Mouse (Mus musculus): ENCODE measurements around the gene Atp1a1. TPM values are rescaled to one million over a fixed set of nuclear protein-coding genes. Genes with fewer than 3 reads are reported as not detected.
A peak's percentile ranks its signal among the peaks of the same experiment; 100 is the strongest.

Atp1a1 gene
- polyA plus RNA-seq, 1 experiment from 2014 or later = 51.5 TPM

DNA sequence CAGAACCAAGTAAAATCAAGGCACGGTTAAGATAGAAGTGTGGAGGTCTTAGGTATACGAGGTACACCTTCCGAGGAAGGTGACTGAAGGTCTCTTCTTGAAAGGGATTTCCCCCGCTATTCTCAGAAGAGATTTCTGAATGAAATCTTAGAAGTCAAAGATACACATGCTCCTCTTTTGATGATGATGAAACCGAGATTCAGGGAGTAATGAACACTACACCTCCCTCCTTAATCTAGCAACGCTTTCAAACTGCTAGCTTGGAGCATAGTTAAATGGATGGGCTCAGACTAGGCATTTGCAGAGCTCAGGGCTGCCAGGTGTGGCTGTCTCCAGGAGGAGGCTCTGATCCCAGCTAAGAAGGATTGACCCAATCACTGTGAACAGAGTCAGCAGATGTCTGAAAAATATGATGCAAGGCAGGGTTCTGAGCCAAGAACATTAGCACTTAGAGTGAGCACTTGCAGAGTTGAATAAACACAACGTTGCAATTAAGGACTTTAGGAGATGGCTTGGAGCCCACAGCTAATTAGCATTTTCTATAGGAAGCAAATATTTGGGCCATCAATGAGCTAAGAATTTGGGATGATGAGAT lies 2.5 kb upstream of the Atp1a1 start:
- Histone ChIP-seq H3K4me2 (no peak overlapping the region), H3K27ac (no peak overlapping the region), H3K4me3 (replicated peaks) (no peak overlapping the region), H3K27me3 (peaks cover 11% of the 10 kb centered on the region; the same call in 1 of the 2 replicates), H3K9me3 (no peaks in the 10 kb centered on the region), H3K9ac (no peak overlapping the region), H3K4me1 (peaks cover 30% of the 10 kb centered on the region), H3K36me3 (replicated peaks) (no peaks in the 10 kb centered on the region)
- ATAC-seq (ENCODE audit: low FRiP score) = no peak
- 67% methylated on average over 7 of the region's 7 CpGs for WGBS

DNA sequence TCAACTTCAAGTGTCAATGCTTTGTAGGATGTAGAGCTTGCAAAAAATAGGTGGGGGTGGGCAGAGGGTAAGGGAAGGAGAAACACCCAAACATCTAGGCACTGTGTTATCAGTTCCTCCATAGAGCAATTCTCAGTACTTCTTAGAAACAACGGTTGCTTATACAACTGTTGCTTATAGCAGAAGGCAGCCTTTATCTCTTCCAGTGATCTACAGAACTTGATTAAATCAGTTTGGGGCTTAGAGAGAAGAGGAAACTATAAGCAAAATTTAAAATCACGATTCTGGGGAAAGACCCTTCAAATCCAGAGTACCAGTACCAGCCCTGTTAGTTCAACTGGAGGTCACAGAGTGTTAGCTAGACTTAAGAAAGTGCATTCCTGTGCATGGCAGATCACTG lies 1.2 kb upstream of the Atp1a1 start:
- H3K27me3 ChIP-seq = peaks cover 11% of the 10 kb centered on the region; the same call in 1 of the 2 replicates
- no peaks in the 10 kb centered on the region for H3K9me3 ChIP-seq
- WGBS = 75% methylated on average over 2 of the region's 2 CpGs
- no peak for ATAC-seq (ENCODE audit: low FRiP score)
- no peak overlapping the region for H3K4me3 ChIP-seq (replicated peaks)
- no peak overlapping the region for H3K27ac ChIP-seq
- peaks cover 36% of the 10 kb centered on the region for H3K4me1 ChIP-seq
- H3K36me3 ChIP-seq (replicated peaks) = no peaks in the 10 kb centered on the region
- H3K4me2 ChIP-seq = no peak overlapping the region
- no peak overlapping the region for H3K9ac ChIP-seq

DNA sequence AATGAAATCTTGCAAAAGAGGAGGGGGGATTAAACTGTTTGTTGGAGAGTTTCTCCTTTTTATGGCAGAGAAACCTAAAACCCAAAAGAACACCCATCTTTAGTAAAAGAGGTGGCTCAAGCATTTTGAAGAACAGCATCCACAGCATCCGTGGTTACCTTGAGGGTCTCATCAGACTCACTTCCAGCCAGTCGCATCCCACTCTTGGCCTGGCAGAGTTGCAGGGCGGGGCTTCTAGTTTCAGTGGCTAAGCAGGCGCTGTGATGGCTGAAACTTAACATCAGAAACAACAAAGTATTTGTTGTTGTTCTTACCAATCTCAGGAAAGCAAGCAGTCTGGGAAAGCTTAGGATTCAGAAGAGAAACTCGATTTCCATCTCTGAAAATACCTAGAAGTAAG lies 807 bp upstream of the Atp1a1 start:
- ATAC-seq (ENCODE audit: low FRiP score) = no peak
- Histone ChIP-seq H3K4me1 (peaks cover 41% of the 10 kb centered on the region), H3K9ac (peak overlapping the region; percentile 94; the same call in 1 of the 2 replicates), H3K27ac (0 out of 2 replicates have a peak overlapping the region, but pooled peaks have one; percentile 94), H3K36me3 (replicated peaks) (no peaks in the 10 kb centered on the region), H3K4me3 (replicated peaks) (peak overlapping the region; percentile 82), H3K4me2 (peak overlapping the region; percentile 78), H3K9me3 (no peaks in the 10 kb centered on the region), H3K27me3 (peaks cover 11% of the 10 kb centered on the region; the same call in 1 of the 2 replicates)
- 16% methylated on average over 5 of the region's 5 CpGs for WGBS

DNA sequence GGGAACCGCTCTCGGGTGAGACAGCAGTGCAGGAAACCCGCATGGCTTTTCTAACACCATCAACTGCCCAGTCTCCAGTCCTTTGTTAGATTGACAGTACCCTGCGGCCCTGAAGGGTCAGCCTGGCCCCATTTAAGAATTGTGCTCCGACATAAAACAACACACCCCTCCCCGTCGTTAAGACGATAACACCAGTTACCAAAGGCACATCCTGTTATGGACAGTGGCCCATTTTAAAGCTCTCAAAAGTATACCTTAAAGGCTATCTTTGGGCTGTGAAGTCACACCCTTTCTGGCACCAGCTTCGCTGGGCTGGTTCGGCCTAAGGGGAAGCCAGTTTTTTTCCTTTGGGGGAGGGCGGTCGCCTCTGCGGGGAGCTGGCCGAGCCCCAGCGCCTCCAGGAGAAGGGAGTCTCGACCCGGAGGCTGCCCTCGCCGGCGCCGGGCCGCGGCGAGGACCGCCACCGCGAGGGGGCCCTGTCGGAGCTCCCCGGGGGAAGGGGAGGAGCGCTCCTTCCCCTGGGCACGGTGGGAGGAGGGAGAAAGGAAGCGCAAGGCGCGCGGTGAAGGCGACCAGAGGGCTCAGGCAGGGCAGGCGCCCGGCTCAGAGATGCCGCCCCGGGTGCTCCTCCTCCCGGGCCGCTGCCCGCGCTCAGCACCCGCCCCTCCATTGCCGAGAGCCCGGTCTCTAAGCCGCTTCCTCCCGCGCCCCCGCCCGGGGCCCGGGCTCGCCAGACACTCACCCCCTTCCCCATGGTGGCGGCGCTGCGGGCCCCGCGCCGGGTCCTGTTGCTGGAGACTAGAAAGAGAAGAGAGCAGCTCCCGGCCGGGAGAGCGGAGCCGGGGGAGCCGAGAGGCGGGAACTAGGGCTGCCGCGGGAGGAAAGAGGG lies 579 bp downstream of the Atp1a1 start:
- Histone ChIP-seq H3K27me3 (peaks cover 11% of the 10 kb centered on the region; the same call in 1 of the 2 replicates), H3K4me3 (replicated peaks) (peak overlapping the region; percentile 82), H3K4me2 (peak overlapping the region; percentile 78), H3K9me3 (no peaks in the 10 kb centered on the region), H3K4me1 (peaks cover 54% of the 10 kb centered on the region), H3K27ac (peak overlapping the region; percentile 94), H3K36me3 (replicated peaks) (no peaks in the 10 kb centered on the region), H3K9ac (peak overlapping the region; percentile 94)
- peak; percentile 84 for ATAC-seq (ENCODE audit: low FRiP score)
- whole genome bisulfite sequencing = under 1% methylated on average over 51 of the region's 68 CpGs

DNA sequence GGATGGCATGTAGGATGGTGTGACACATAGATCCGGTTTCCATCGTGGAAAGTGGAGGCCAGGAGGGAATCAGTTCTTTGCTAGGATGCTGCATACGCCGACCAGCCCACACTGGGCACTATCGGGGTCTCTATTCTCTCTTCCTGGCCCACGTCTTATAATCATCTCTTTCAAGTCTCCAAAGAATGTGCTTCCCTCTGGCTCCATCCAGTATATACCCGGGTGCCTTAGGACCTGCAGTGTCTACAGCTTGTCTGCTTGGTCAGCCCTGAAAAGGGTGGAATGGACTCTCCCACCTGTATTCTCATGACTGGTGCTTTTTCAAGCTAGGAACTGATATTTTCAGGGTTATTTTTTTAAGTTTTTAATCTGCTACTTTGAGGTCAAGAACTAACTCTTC lies 1.3 kb downstream of the Atp1a1 start:
- Histone ChIP-seq H3K4me3 (replicated peaks) (peak overlapping the region; percentile 82), H3K9me3 (no peaks in the 10 kb centered on the region), H3K36me3 (replicated peaks) (no peaks in the 10 kb centered on the region), H3K4me1 (peaks cover 62% of the 10 kb centered on the region), H3K9ac (peak overlapping the region; percentile 94), H3K4me2 (peak overlapping the region; percentile 78), H3K27me3 (peaks cover 11% of the 10 kb centered on the region; the same call in 1 of the 2 replicates), H3K27ac (0 out of 2 replicates have a peak overlapping the region, but pooled peaks have one; percentile 94)
- 26% methylated on average over 7 of the region's 7 CpGs for WGBS
- ATAC-seq (ENCODE audit: low FRiP score) = no peak

DNA sequence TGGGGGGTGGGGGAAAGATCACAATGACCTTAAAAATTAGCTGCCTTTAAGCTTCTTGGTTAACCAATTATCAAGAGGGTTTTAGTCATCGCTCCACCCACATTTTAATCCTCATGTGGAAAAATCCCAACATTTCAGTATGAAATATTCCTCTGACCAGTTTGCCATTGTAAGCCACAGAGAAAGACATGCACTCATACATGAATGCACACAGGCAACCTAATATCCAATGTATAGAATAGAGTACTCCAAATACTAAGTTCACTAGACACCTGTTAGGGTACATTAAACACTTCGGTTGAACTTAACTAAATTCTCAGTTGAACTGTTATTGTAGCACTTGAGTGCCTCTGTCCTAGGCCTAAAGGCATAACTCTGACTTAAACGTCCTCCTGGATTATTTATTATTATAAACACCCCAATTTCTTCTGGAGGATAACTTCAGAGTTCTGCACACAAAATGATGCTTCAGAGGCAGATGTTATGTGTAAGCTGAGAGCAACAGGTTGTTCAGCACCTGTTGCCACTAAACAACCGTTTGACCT lies 1.9 kb downstream of the Atp1a1 start:
- H3K4me2 ChIP-seq = peak overlapping the region; percentile 78
- no peaks in the 10 kb centered on the region for H3K9me3 ChIP-seq
- H3K9ac ChIP-seq = peak overlapping the region; percentile 94; the same call in 1 of the 2 replicates
- H3K36me3 ChIP-seq (replicated peaks) = no peaks in the 10 kb centered on the region
- no peak overlapping the region for H3K27ac ChIP-seq
- ATAC-seq (ENCODE audit: low FRiP score) = no peak
- H3K4me3 ChIP-seq (replicated peaks) = peak overlapping the region; percentile 82; the same call in 1 of the 2 replicates
- 73% methylated on average over 4 of the region's 4 CpGs for WGBS
- H3K4me1 ChIP-seq = peaks cover 68% of the 10 kb centered on the region
- peaks cover 11% of the 10 kb centered on the region; the same call in 1 of the 2 replicates for H3K27me3 ChIP-seq

DNA sequence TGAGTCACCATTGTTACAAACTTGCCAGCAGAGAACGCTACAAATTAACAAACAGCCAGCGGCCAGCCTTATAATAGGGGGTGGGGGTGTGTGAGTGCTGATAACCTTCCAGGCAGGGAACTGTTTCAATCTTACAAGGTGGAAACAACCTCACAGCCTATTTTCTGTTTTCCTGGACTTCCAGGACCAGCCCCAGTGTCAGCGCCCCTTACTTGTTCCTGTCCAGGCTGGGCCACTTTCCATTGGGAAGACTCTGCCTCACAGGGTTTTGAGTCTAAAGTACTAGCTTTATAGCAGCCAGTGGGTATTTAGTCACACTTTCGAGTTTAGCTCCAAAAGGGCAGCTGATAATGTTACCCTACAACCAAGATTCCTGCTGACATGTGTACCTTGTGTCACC lies 2.8 kb downstream of the Atp1a1 start:
- no peak for ATAC-seq (ENCODE audit: low FRiP score)
- Histone ChIP-seq H3K27me3 (peaks cover 11% of the 10 kb centered on the region; the same call in 1 of the 2 replicates), H3K36me3 (replicated peaks) (no peaks in the 10 kb centered on the region), H3K27ac (no peak overlapping the region), H3K4me1 (peaks cover 75% of the 10 kb centered on the region), H3K4me2 (peak overlapping the region; percentile 23), H3K4me3 (replicated peaks) (no peak overlapping the region), H3K9me3 (no peaks in the 10 kb centered on the region), H3K9ac (no peak overlapping the region)
- 40% methylated on average over 4 of the region's 4 CpGs for WGBS

DNA sequence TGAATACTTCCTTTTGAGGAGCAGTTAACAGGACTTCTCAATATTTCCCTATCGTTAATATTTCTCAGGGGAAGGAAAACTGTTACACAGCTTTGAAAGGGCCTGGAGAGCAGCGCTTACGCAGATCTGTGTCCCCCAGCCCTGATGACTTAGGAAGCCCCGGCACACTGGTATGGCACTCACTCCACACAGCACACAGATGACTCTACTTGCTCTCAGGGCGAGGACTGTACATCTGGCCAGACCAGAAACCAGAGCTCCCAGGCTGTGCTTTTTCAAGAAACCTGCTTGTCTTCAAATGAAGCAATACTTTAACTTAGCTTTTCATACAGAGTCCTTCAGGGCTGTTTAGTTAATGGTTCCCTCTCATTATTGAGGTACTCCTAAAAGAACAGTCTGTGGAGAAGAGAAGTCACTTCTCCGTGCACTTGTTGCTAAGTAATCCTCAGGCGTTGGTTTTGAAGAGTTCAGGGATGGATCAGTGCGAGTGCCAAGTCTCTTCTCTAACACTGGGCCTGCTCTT lies 3.4 kb downstream of the Atp1a1 start:
- WGBS = 57% methylated on average over 8 of the region's 8 CpGs
- peaks cover 81% of the 10 kb centered on the region for H3K4me1 ChIP-seq
- H3K9me3 ChIP-seq = no peaks in the 10 kb centered on the region
- no peak overlapping the region for H3K4me3 ChIP-seq (replicated peaks)
- H3K27me3 ChIP-seq = peaks cover 5% of the 10 kb centered on the region; the same call in 1 of the 2 replicates
- peak overlapping the region; percentile 23 for H3K4me2 ChIP-seq
- no peak overlapping the region for H3K9ac ChIP-seq
- H3K36me3 ChIP-seq (replicated peaks) = no peaks in the 10 kb centered on the region
- 0 out of 2 replicates have a peak overlapping the region, but pooled peaks have one; percentile 56 for H3K27ac ChIP-seq
- ATAC-seq (ENCODE audit: low FRiP score) = no peak

DNA sequence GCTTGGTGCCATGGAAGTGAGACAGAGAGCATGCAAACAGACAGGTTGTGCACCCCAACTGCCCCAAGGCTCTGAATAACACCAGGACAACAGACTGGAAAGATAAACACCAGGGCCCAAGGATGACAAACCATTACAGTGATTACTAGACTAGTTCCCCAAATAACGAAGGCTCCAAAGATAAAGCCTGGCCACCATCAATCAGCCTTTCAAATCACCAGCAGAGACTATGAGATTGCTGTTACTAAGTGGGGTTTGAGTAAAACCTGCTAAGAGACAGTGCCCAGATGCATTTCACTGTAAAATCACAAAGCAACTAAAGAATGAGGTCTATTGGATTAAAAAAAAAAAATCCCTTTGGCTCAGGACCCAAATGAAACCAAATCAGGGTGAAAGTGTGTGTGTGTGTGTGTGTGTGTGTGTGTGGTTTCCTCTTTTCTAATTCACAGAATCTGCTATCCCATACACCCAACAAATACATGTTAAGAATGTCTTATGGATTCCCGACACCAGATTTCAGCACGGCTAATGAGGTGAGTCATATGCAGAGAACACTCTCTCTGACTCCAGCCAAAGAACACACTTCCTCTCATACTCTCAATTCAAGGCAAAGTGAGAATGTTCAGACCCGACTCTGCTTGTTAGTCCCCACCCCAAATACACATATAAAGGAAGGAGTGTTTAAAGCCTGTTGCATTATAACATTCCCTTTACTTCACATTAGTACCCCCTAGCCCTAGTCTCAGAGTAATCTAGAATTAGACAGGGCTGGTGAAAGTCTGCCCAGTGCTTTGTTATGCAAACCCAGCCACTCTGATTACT lies 4.4 kb downstream of the Atp1a1 start:
- Histone ChIP-seq H3K27me3 (no peaks in the 10 kb centered on the region), H3K36me3 (replicated peaks) (no peaks in the 10 kb centered on the region), H3K4me1 (peaks cover 82% of the 10 kb centered on the region), H3K4me2 (peak overlapping the region; percentile 23), H3K9me3 (no peaks in the 10 kb centered on the region), H3K9ac (no peak overlapping the region), H3K4me3 (replicated peaks) (no peak overlapping the region), H3K27ac (peak overlapping the region; percentile 56)
- ATAC-seq (ENCODE audit: low FRiP score) = no peak
- WGBS = 24% methylated on average over 4 of the region's 4 CpGs

DNA sequence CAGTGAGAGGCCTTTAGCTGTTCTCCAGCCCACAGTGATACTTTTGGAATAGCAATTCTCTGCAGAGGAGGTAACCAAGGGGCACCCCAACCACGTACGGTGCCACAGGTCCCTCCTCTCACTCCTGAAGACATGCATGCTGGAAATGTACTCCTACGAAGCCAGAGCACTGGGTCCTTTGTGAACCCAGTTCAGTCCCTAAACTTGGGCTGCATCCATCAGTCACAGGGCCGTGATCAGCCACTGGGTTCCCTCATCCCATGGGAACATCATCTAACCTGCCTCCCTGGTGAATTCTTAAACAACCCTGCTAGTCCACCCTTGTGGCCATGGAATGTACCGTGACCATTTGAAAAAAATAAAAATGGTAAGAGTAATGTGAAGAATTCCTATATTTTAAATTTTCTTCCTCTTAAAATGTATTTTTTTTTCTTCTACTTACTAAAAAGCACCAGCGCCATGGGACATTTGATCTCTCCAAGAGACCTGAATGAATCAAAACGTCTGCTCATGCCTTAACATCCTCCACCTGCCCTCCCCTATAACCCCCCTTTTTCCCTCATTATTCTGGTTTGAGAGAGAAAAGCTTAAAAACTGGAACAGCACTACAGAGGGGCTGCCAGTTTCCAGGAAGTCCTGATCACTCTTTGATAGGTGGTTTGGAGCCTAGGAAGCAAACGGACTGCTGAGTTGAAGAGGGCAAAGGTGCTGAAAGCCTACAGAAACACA lies 5.1 kb downstream of the Atp1a1 start:
- Histone ChIP-seq H3K4me3 (replicated peaks) (no peak overlapping the region), H3K4me1 (peaks cover 79% of the 10 kb centered on the region), H3K27ac (peak overlapping the region; percentile 56; the same call in 1 of the 2 replicates), H3K36me3 (replicated peaks) (peaks cover 4% of the 10 kb centered on the region), H3K9me3 (no peaks in the 10 kb centered on the region), H3K4me2 (0 out of 2 replicates have a peak overlapping the region, but pooled peaks have one; percentile 10), H3K9ac (no peak overlapping the region), H3K27me3 (no peaks in the 10 kb centered on the region)
- ATAC-seq (ENCODE audit: low FRiP score) = no peak
- WGBS = 68% methylated on average over 8 of the region's 8 CpGs
